Mouse (Mus musculus): ENCODE data around the gene Serac1. TPM values are rescaled to one million over a fixed set of nuclear protein-coding genes. Genes with fewer than 3 reads are reported as not detected.

Gene Serac1
- total and polyA plus RNA-seq, 3 experiments = 4.1 to 5.9 TPM; not detected in 1

DNA sequence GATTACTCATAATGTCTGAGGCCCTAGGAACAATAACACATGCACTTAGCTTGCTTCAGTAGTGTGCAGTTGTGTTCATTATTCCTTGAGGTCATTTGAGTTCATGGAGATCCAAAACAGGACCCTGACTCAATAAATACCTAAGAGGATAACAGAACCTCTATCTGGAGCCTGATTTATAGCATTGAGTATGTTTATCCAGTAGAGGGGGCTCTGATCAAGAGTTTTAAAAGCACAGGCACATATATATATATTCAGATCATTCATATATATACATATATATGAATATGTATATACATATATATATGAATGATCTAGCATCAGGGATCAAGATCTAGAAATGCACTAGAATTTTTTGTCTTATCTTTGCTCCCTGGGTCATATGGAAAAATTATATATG is 16.0 kb upstream of the Serac1 start:
- TF ChIP-seq RAD21 (IDR thresholded peaks at IDR 0.05; ENCODE audit: low read depth, low read length) = peak; percentile 67
- TF ChIP-seq USF1 (IDR thresholded peaks at IDR 0.05; ENCODE audit: low read depth, low read length) = no peak
- no peak for TF ChIP-seq CHD2 (IDR thresholded peaks at IDR 0.05; ENCODE audit: low read length)
- peak; percentile 16; the same call in 1 of the 2 replicates for TF ChIP-seq ZC3H11A (IDR thresholded peaks at IDR 0.05; ENCODE audit: low read depth, low read length)
- TF ChIP-seq CTCF (IDR thresholded peaks at IDR 0.05 in 2 of 3, conservative IDR thresholded peaks at IDR 0.05 in 1 of 3; ENCODE audit: control insufficient read depth in 1 of 3, insufficient read depth in 1 of 3, low read depth in 2 of 3, low read length in 3 of 3, poor library complexity in 1 of 3, severe bottlenecking in 1 of 3) = peak in 2 of 3 experiments; percentile 14 to 53; a peak in 4 of 6 replicates
- peak; percentile 38; the same call in 1 of the 2 replicates for TF ChIP-seq SMC3 (IDR thresholded peaks at IDR 0.05; ENCODE audit: low read depth, low read length)
- no peak for TF ChIP-seq MAFK (IDR thresholded peaks at IDR 0.05; ENCODE audit: borderline replicate concordance, low read depth, low read length)
- H3K79me2 ChIP-seq (ENCODE audit: control insufficient read depth, insufficient read depth, low read length, poor library complexity) = no peaks in the 10 kb centered on the region
- H3K27me3 ChIP-seq (ENCODE audit: control insufficient read depth in 1 of 2, insufficient read depth in 2 of 2, low read length in 2 of 2) = no peaks in the 10 kb centered on the region
- H3K4me1 ChIP-seq (ENCODE audit: control insufficient read depth in 1 of 2, insufficient read depth in 2 of 2, low read length in 2 of 2) = peaks cover 0 to 13% of the 10 kb centered on the region in 2 experiments; a peak in 2 of 4 replicates
- H3K9me3 ChIP-seq (replicated peaks; ENCODE audit: insufficient read depth, low read length) = no peaks in the 10 kb centered on the region
- H3K36me3 ChIP-seq (ENCODE audit: control insufficient read depth in 1 of 2, insufficient read depth in 2 of 2, low read length in 2 of 2) = peaks cover 0 to 2% of the 10 kb centered on the region in 2 experiments; a peak in 1 of 4 replicates
- H3K9ac ChIP-seq (ENCODE audit: control insufficient read depth, low read depth, low read length, poor library complexity, severe bottlenecking) = no peak overlapping the region
- H3K27ac ChIP-seq (ENCODE audit: control insufficient read depth, low read depth, low read length) = no peak overlapping the region
- H3K4me3 ChIP-seq (ENCODE audit: control insufficient read depth in 1 of 2, insufficient read depth in 1 of 2, low read depth in 2 of 2, low read length in 2 of 2) = no peak overlapping the region
- peak; percentile 39 for DNase-seq (ENCODE audit: low read depth, low spot score)

- Histone ChIP-seq H3K36me3 (ENCODE audit: control insufficient read depth in 1 of 2, insufficient read depth in 2 of 2, low read length in 2 of 2) (peaks cover 0 to 13% of the 10 kb centered on the region in 2 experiments; a peak in 2 of 4 replicates), H3K9me3 (replicated peaks; ENCODE audit: insufficient read depth, low read length) (no peaks in the 10 kb centered on the region), H3K9ac (ENCODE audit: control insufficient read depth, low read depth, low read length, poor library complexity, severe bottlenecking) (no peak overlapping the region), H3K4me1 (ENCODE audit: control insufficient read depth in 1 of 2, insufficient read depth in 2 of 2, low read length in 2 of 2) (peaks cover 4 to 16% of the 10 kb centered on the region in 2 experiments; a peak in 3 of 4 replicates), H3K27ac (ENCODE audit: control insufficient read depth, low read depth, low read length) (no peak overlapping the region), H3K27me3 (ENCODE audit: control insufficient read depth in 1 of 2, insufficient read depth in 2 of 2, low read length in 2 of 2) (no peaks in the 10 kb centered on the region), H3K79me2 (ENCODE audit: control insufficient read depth, insufficient read depth, low read length, poor library complexity) (no peaks in the 10 kb centered on the region), H3K4me3 (ENCODE audit: control insufficient read depth in 1 of 2, insufficient read depth in 1 of 2, low read depth in 2 of 2, low read length in 2 of 2) (no peak overlapping the region)
- no peak for DNase-seq (ENCODE audit: low read depth, low spot score)
- no peak for TF ChIP-seq ETS1 (IDR thresholded peaks at IDR 0.05; ENCODE audit: low read depth, low read length)
- no peak for TF ChIP-seq KAT2A (conservative IDR thresholded peaks at IDR 0.05; ENCODE audit: low read depth, low read length)
- TF ChIP-seq USF2 (IDR thresholded peaks at IDR 0.05; ENCODE audit: borderline replicate concordance in 1 of 2, insufficient read depth in 1 of 2, low read depth in 1 of 2, low read length in 2 of 2) = no peak
- TF ChIP-seq ZC3H11A (IDR thresholded peaks at IDR 0.05; ENCODE audit: low read depth, low read length) = no peak
Measured at GRCm38 (mm10) chr17:6091604-6092003, 12.1 kb upstream of the Serac1 start.

DNA sequence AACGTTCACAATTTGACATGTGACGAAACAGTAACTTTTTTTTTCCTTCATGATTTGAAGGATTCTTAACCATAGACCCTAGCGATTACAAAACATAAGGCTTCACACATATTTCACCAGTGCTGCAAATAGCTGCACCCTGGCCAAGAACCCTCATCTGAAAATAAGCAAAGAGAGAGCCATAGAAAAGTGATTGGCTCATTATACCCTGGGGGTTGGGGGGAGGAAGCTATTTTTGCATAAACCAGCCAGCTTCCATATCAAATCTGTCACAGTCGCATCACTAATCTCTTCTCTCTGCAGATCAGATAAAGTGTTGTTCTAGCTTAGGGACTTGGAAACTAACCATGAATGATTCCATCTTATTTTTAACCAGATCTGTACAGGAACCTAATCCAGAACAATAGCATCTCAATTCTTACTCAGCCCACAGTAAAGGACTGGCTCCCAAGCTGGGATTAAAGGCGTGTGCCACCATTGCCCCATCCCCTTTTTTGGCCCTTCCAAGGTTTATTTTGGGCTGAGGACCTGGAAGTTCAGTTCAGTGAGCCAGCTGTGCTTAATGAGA is 3.9 kb upstream of the Serac1 start:
- Histone ChIP-seq H3K9me3 (replicated peaks; ENCODE audit: insufficient read depth, low read length) (no peaks in the 10 kb centered on the region), H3K27ac (ENCODE audit: control insufficient read depth, low read depth, low read length) (no peak overlapping the region), H3K79me2 (ENCODE audit: control insufficient read depth, insufficient read depth, low read length, poor library complexity) (peaks cover 6% of the 10 kb centered on the region), H3K9ac (ENCODE audit: control insufficient read depth, low read depth, low read length, poor library complexity, severe bottlenecking) (no peak overlapping the region), H3K4me1 (ENCODE audit: control insufficient read depth in 1 of 2, insufficient read depth in 2 of 2, low read length in 2 of 2) (peaks cover 0 to 4% of the 10 kb centered on the region in 2 experiments; a peak in 2 of 4 replicates), H3K36me3 (ENCODE audit: control insufficient read depth in 1 of 2, insufficient read depth in 2 of 2, low read length in 2 of 2) (peaks cover 4 to 15% of the 10 kb centered on the region in 2 experiments), H3K4me3 (ENCODE audit: control insufficient read depth in 1 of 2, insufficient read depth in 1 of 2, low read depth in 2 of 2, low read length in 2 of 2) (no peak overlapping the region), H3K27me3 (ENCODE audit: control insufficient read depth in 1 of 2, insufficient read depth in 2 of 2, low read length in 2 of 2) (no peaks in the 10 kb centered on the region)
- no peak for TF ChIP-seq CTCF (IDR thresholded peaks at IDR 0.05 in 2 of 3, conservative IDR thresholded peaks at IDR 0.05 in 1 of 3; ENCODE audit: control insufficient read depth in 1 of 3, insufficient read depth in 1 of 3, low read depth in 2 of 3, low read length in 3 of 3, poor library complexity in 1 of 3, severe bottlenecking in 1 of 3)
- no peak for TF ChIP-seq POLR2AphosphoS2 (IDR thresholded peaks at IDR 0.05; ENCODE audit: low read length)
- no peak for TF ChIP-seq MAFK (IDR thresholded peaks at IDR 0.05; ENCODE audit: borderline replicate concordance, low read depth, low read length)
- no peak for TF ChIP-seq SIN3A (IDR thresholded peaks at IDR 0.05; ENCODE audit: low read length)
- TF ChIP-seq SMC3 (IDR thresholded peaks at IDR 0.05; ENCODE audit: low read depth, low read length) = no peak
- TF ChIP-seq JUND (IDR thresholded peaks at IDR 0.05; ENCODE audit: low read depth, low read length) = no peak
- no peak for TF ChIP-seq MYC (IDR thresholded peaks at IDR 0.05; ENCODE audit: low read depth, low read length)
- no peak for TF ChIP-seq USF1 (IDR thresholded peaks at IDR 0.05; ENCODE audit: low read depth, low read length)
- no peak for TF ChIP-seq TCF12 (IDR thresholded peaks at IDR 0.05; ENCODE audit: low read depth, low read length)
- TF ChIP-seq NRF1 (IDR thresholded peaks at IDR 0.05; ENCODE audit: insufficient read depth, low read depth, low read length, poor library complexity, severe bottlenecking) = no peak
- no peak for TF ChIP-seq KAT2A (conservative IDR thresholded peaks at IDR 0.05; ENCODE audit: low read depth, low read length)
- no peak for TF ChIP-seq ELF1 (IDR thresholded peaks at IDR 0.05; ENCODE audit: low read depth, low read length)
- TF ChIP-seq RAD21 (IDR thresholded peaks at IDR 0.05; ENCODE audit: low read depth, low read length) = no peak
- no peak for DNase-seq (ENCODE audit: low read depth, low spot score)

All from MEL (cell line).